Comparison of ENCODE assay signal across 23 mouse cellular contexts in the genomic region with DNA sequence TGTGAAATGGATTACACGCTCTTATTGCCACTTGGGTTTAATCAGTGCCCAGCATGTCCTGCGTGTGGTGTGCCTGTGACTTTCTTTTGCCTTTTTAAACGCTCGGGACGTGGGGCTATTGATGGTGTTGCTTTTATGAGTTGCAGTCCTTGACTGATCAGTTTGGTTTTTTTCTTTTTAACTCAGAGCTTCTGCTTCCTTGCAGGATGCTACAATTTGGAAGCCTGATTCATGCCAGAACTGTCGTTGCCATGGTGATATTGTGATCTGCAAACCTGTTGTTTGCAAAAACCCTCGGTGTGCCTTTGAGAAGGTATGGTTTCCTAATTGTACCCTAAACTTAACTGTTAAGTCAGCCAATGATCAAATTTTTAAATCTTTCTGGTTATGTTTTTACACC.
A peak's percentile ranks its signal among the peaks of the same experiment; 100 is the strongest.
DNase-seq lines count a peak whose midpoint lies in the region; ATAC-seq and TF ChIP-seq lines count a peak whose summit lies in the region.
"Had no signal": no experiment of that assay in that cellular context is flagged by ENCODE, and none has a peak within 500 bp of the region (broad histone marks: within the 10 kb centered on the region; RNA-seq: fewer than 3 reads in every experiment).

No protein-coding gene starts in this region.

- H3K9me3 ChIP-seq in hindbrain, postnatal 0 days (ENCODE audit: low read length), result no peaks in the 10 kb centered on the region
- no peaks in the 10 kb centered on the region for H3K9me3 ChIP-seq in hindbrain, embryonic 12.5 days (replicated peaks)
- no peaks in the 10 kb centered on the region for H3K9me3 ChIP-seq in midbrain, embryonic 16.5 days (replicated peaks; ENCODE audit: control insufficient read depth, low read length, poor library complexity, severe bottlenecking)
- H3K9me3 ChIP-seq in midbrain, embryonic 13.5 days, result no peaks in the 10 kb centered on the region
- no peaks in the 10 kb centered on the region for H3K9me3 ChIP-seq in midbrain, postnatal 0 days (ENCODE audit: low read length)
- H3K9me3 ChIP-seq: embryonic facial prominence, embryonic 15.5 days; heart, embryonic 10.5 days; hindbrain, embryonic 10.5 days; kidney, embryonic 15.5 days had no signal

- 0 out of 2 replicates have a peak, but pooled peaks have one; percentile 24 for ATAC-seq in hindbrain, postnatal 0 days
- ATAC-seq in hindbrain, embryonic 12.5 days (ENCODE audit: low FRiP score), result no peak
- ATAC-seq in midbrain, embryonic 16.5 days, result peak; percentile 60
- no peak for ATAC-seq in midbrain, embryonic 13.5 days
- ATAC-seq in midbrain, postnatal 0 days (ENCODE audit: low FRiP score), result no peak
- ATAC-seq: CD4-positive, CD25-positive, alpha-beta regulatory T cell, adult 4 months; lung, postnatal 0 days; Patski had no signal

- peak; percentile 17 for DNase-seq in cerebellum, postnatal 10 days
- no peak for DNase-seq in cerebellum, adult 11-12 months
- DNase-seq in hindbrain, postnatal 0 days (ENCODE audit: low spot score), result peak; percentile 62
- DNase-seq in midbrain, postnatal 0 days (ENCODE audit: low spot score), result peak; percentile 56
- no peak for DNase-seq in testis, postnatal 14 days (ENCODE audit: low spot score)
- DNase-seq: adrenal gland, adult 8-10 months; cerebellum, postnatal 36 days; gastrocnemius, postnatal 36 days; kidney, postnatal 4 days; liver; retina, postnatal 1 day; thymus, adult 18-20 months; thymus, postnatal 4 days had no signal

- no peak for TF ChIP-seq CTCF in hindbrain, postnatal 0 days (IDR thresholded peaks at IDR 0.05; ENCODE audit: low read depth)
- TF ChIP-seq CTCF in midbrain, postnatal 0 days (IDR thresholded peaks at IDR 0.05), result no peak

- H3K4me1 ChIP-seq in hindbrain, postnatal 0 days (ENCODE audit: insufficient read depth, low read length), result no peaks in the 10 kb centered on the region
- no peaks in the 10 kb centered on the region for H3K4me1 ChIP-seq in hindbrain, embryonic 12.5 days
- H3K4me1 ChIP-seq in midbrain, embryonic 16.5 days (ENCODE audit: control insufficient read depth, insufficient read depth, low read length), result peaks cover 6% of the 10 kb centered on the region
- no peaks in the 10 kb centered on the region for H3K4me1 ChIP-seq in midbrain, embryonic 13.5 days (replicated peaks)
- peaks cover 3% of the 10 kb centered on the region; the same call in 1 of the 2 replicates for H3K4me1 ChIP-seq in midbrain, postnatal 0 days (ENCODE audit: insufficient read depth, low read length)
- H3K4me1 ChIP-seq: embryonic facial prominence, embryonic 15.5 days; heart, embryonic 10.5 days; hindbrain, embryonic 10.5 days; kidney, embryonic 15.5 days had no signal

- no peaks in the 10 kb centered on the region for H3K36me3 ChIP-seq in hindbrain, postnatal 0 days (ENCODE audit: insufficient read depth, low read length)
- no peaks in the 10 kb centered on the region for H3K36me3 ChIP-seq in hindbrain, embryonic 12.5 days
- H3K36me3 ChIP-seq in midbrain, embryonic 16.5 days (ENCODE audit: control insufficient read depth, insufficient read depth, low read length), result no peaks in the 10 kb centered on the region
- no peaks in the 10 kb centered on the region for H3K36me3 ChIP-seq in midbrain, embryonic 13.5 days
- no peaks in the 10 kb centered on the region for H3K36me3 ChIP-seq in midbrain, postnatal 0 days (ENCODE audit: insufficient read depth, low read length)
- H3K36me3 ChIP-seq: embryonic facial prominence, embryonic 15.5 days; heart, embryonic 10.5 days; hindbrain, embryonic 10.5 days; kidney, embryonic 15.5 days had no signal

- H3K4me2 ChIP-seq in hindbrain, postnatal 0 days (ENCODE audit: low read depth, low read length), result no peak overlapping the region
- no peak overlapping the region for H3K4me2 ChIP-seq in hindbrain, embryonic 12.5 days (replicated peaks)
- H3K4me2 ChIP-seq in midbrain, embryonic 16.5 days (ENCODE audit: low read length), result no peak overlapping the region; the same call in 1 of the 2 replicates
- no peak overlapping the region for H3K4me2 ChIP-seq in midbrain, embryonic 13.5 days (replicated peaks)
- no peak overlapping the region for H3K4me2 ChIP-seq in midbrain, postnatal 0 days (ENCODE audit: low read depth, low read length, poor library complexity, severe bottlenecking)
- H3K4me2 ChIP-seq: embryonic facial prominence, embryonic 15.5 days; kidney, embryonic 15.5 days had no signal

- no peak overlapping the region for H3K4me3 ChIP-seq in hindbrain, postnatal 0 days (ENCODE audit: low read length)
- no peak overlapping the region for H3K4me3 ChIP-seq in hindbrain, embryonic 12.5 days
- H3K4me3 ChIP-seq in midbrain, embryonic 16.5 days (ENCODE audit: low read depth, low read length), result no peak overlapping the region
- H3K4me3 ChIP-seq in midbrain, embryonic 13.5 days (replicated peaks), result no peak overlapping the region
- no peak overlapping the region for H3K4me3 ChIP-seq in midbrain, postnatal 0 days (ENCODE audit: low read depth, low read length)
- H3K4me3 ChIP-seq: embryonic facial prominence, embryonic 15.5 days; heart, embryonic 10.5 days; hindbrain, embryonic 10.5 days; kidney, embryonic 15.5 days had no signal

- 26% methylated on average over 7 of the region's 7 CpGs for WGBS in hindbrain, postnatal 0 days
- 51% methylated on average over 7 of the region's 7 CpGs for WGBS in hindbrain, embryonic 12.5 days
- 38% methylated on average over 7 of the region's 7 CpGs for WGBS in midbrain, embryonic 16.5 days
- WGBS in midbrain, embryonic 13.5 days, result 45% methylated on average over 7 of the region's 7 CpGs
- 29% methylated on average over 7 of the region's 7 CpGs for WGBS in midbrain, postnatal 0 days

- no peak overlapping the region for H3K9ac ChIP-seq in hindbrain, postnatal 0 days (replicated peaks; ENCODE audit: low read length)
- H3K9ac ChIP-seq in hindbrain, embryonic 12.5 days, result no peak overlapping the region
- no peak overlapping the region for H3K9ac ChIP-seq in midbrain, embryonic 16.5 days (ENCODE audit: low read depth, low read length)
- H3K9ac ChIP-seq in midbrain, embryonic 13.5 days (replicated peaks), result no peak overlapping the region
- no peak overlapping the region for H3K9ac ChIP-seq in midbrain, postnatal 0 days (replicated peaks; ENCODE audit: low read length, poor library complexity, severe bottlenecking)
- H3K9ac ChIP-seq: embryonic facial prominence, embryonic 15.5 days; kidney, embryonic 15.5 days had no signal

- H3K27ac ChIP-seq in hindbrain, postnatal 0 days, result no peak overlapping the region
- no peak overlapping the region for H3K27ac ChIP-seq in hindbrain, embryonic 12.5 days
- H3K27ac ChIP-seq in midbrain, embryonic 16.5 days (ENCODE audit: low read length), result peak overlapping the region; percentile 54; the same call in 1 of the 2 replicates
- H3K27ac ChIP-seq in midbrain, embryonic 13.5 days, result no peak overlapping the region
- H3K27ac ChIP-seq in midbrain, postnatal 0 days (ENCODE audit: low read depth, low read length), result no peak overlapping the region
- H3K27ac ChIP-seq: embryonic facial prominence, embryonic 15.5 days; heart, embryonic 10.5 days; hindbrain, embryonic 10.5 days; kidney, embryonic 15.5 days had no signal

- H3K27me3 ChIP-seq in hindbrain, postnatal 0 days (ENCODE audit: insufficient read depth, low read length), result no peaks in the 10 kb centered on the region
- H3K27me3 ChIP-seq in hindbrain, embryonic 12.5 days, result no peaks in the 10 kb centered on the region
- H3K27me3 ChIP-seq in midbrain, embryonic 16.5 days (ENCODE audit: control insufficient read depth, insufficient read depth, low read depth, low read length), result no peaks in the 10 kb centered on the region
- no peaks in the 10 kb centered on the region for H3K27me3 ChIP-seq in midbrain, embryonic 13.5 days
- no peaks in the 10 kb centered on the region for H3K27me3 ChIP-seq in midbrain, postnatal 0 days (ENCODE audit: insufficient read depth, low read length)
- H3K27me3 ChIP-seq: embryonic facial prominence, embryonic 15.5 days; kidney, embryonic 15.5 days; Patski had no signal

Comparison
In these comparisons a context has a peak if more than half of its experiments do, and no peak if none do; other contexts are left out.
1. DNase-seq: peak in cerebellum, postnatal 10 days (2 of 2), hindbrain, postnatal 0 days (single experiment) and midbrain, postnatal 0 days (single experiment); none in cerebellum, adult 11-12 months (single experiment) and testis, postnatal 14 days (single experiment).
2. ATAC-seq: peak in hindbrain, postnatal 0 days (single experiment) and midbrain, embryonic 16.5 days (single experiment); none in hindbrain, embryonic 12.5 days (single experiment), midbrain, embryonic 13.5 days (single experiment) and midbrain, postnatal 0 days (single experiment).